Mouse (Mus musculus): ENCODE data around the gene Agps.

Agps gene

GRCm38 (mm10) chr2:75828931-75829610, 2.9 kb upstream of the Agps start:
- no peak for DNase-seq (ENCODE audit: low spot score)

- DNase-seq (ENCODE audit: low spot score), result no peak
These were observed 1.7 kb upstream of the Agps start for GRCm38 (mm10) chr2:75830233-75830632.

GRCm38 (mm10) chr2:75832781-75833180, 804 bp downstream of the Agps start:
- DNase-seq (ENCODE audit: low spot score), result no peak

- DNase-seq (ENCODE audit: low spot score), result no peak
These were observed 2.5 kb downstream of the Agps start for GRCm38 (mm10) chr2:75834492-75834891.

- DNase-seq (ENCODE audit: low spot score), result no peak
These were observed 10.3 kb downstream of the Agps start for GRCm38 (mm10) chr2:75842302-75842701.

- no peak for DNase-seq (ENCODE audit: low spot score)
These were observed 15.7 kb downstream of the Agps start for GRCm38 (mm10) chr2:75847708-75848107.

- DNase-seq (ENCODE audit: low spot score), result no peak
These were observed 20.5 kb downstream of the Agps start for GRCm38 (mm10) chr2:75852483-75852882.

GRCm38 (mm10) chr2:75854136-75854535, 22.2 kb downstream of the Agps start:
- DNase-seq (ENCODE audit: low spot score), result no peak

GRCm38 (mm10) chr2:75861115-75861514, 29.1 kb downstream of the Agps start:
- no peak for DNase-seq (ENCODE audit: low spot score)

- DNase-seq (ENCODE audit: low spot score), result no peak
These were observed 37.6 kb downstream of the Agps start for GRCm38 (mm10) chr2:75869604-75870003.

GRCm38 (mm10) chr2:75874008-75874559, 42.1 kb downstream of the Agps start:
- DNase-seq (ENCODE audit: low spot score), result no peak

GRCm38 (mm10) chr2:75879791-75880190, 47.8 kb downstream of the Agps start:
- no peak for DNase-seq (ENCODE audit: low spot score)

GRCm38 (mm10) chr2:75883543-75883942, 51.6 kb downstream of the Agps start:
- DNase-seq (ENCODE audit: low spot score), result peak; percentile 6

GRCm38 (mm10) chr2:75891981-75892380, 60.0 kb downstream of the Agps start:
- DNase-seq (ENCODE audit: low spot score), result no peak

GRCm38 (mm10) chr2:75895711-75896110, 63.7 kb downstream of the Agps start:
- DNase-seq (ENCODE audit: low spot score), result no peak

- no peak for DNase-seq (ENCODE audit: low spot score)
These were observed 68.3 kb downstream of the Agps start for GRCm38 (mm10) chr2:75900281-75900680.

- no peak for DNase-seq (ENCODE audit: low spot score)
These were observed 69.9 kb downstream of the Agps start for GRCm38 (mm10) chr2:75901869-75902268.

GRCm38 (mm10) chr2:75907142-75907541, 75.2 kb downstream of the Agps start:
- no peak for DNase-seq (ENCODE audit: low spot score)

- no peak for DNase-seq (ENCODE audit: low spot score)
These were observed 83.1 kb downstream of the Agps start for GRCm38 (mm10) chr2:75915040-75915439.

GRCm38 (mm10) chr2:75923807-75924340, 91.9 kb downstream of the Agps start:
- DNase-seq (ENCODE audit: low spot score), result no peak

- no peak for DNase-seq (ENCODE audit: low spot score)
These were observed 94.1 kb downstream of the Agps start for GRCm38 (mm10) chr2:75926061-75926460.

GRCm38 (mm10) chr2:75928011-75928410, 96.0 kb downstream of the Agps start:
- DNase-seq (ENCODE audit: low spot score), result no peak

GRCm38 (mm10) chr2:75929141-75929540, 97.2 kb downstream of the Agps start:
- no peak for DNase-seq (ENCODE audit: low spot score)
